Mouse (Mus musculus) kidney, postnatal 0 days (tissue): Measurements from ENCODE around the gene Kmt5a. TPM values are rescaled to one million over a fixed set of nuclear protein-coding genes. Genes with fewer than 3 reads are reported as not detected.

Source experiments
- ATAC-seq: fragments of 200-750 bp; cut with Nextera tagmentation; replicated peaks from 2 replicates; pipeline ENCODE4 v1.8.0; 2017; ENCODE audit warnings: low read depth, moderate number of reproducible peaks, moderate TSS enrichment, moderate library complexity; ENCODE audit not compliant: low FRiP score
- DNase-seq: peaks from one replicate; pipeline ENCODE4 v3.0.0-alpha.2; 2016; ENCODE audit warnings: low spot score
- H3K27ac ChIP-seq: fragments of 300-500 bp; sonication (generic); 2 replicates; pipeline ENCODE4 v1.5.1; 2014; ENCODE audit warnings: mild to moderate bottlenecking
- H3K27me3 ChIP-seq: fragments of 300-500 bp; sonication (generic); 2 replicates; pipeline ENCODE4 v1.6.1; 2014; ENCODE audit warnings: low read length, mixed read lengths; ENCODE audit not compliant: insufficient read depth
- H3K36me3 ChIP-seq: fragments of 300-500 bp; sonication (generic); 2 replicates; pipeline ENCODE4 v1.6.1; 2014; ENCODE audit warnings: low read length, mixed read lengths; ENCODE audit not compliant: insufficient read depth
- H3K4me1 ChIP-seq: fragments of 300-500 bp; sonication (generic); replicated peaks from 2 replicates; pipeline ENCODE4 v1.6.1; 2014; ENCODE audit warnings: antibody characterized with exemption, low read length, mixed read lengths; ENCODE audit not compliant: insufficient read depth
- H3K4me2 ChIP-seq: fragments of 300-500 bp; sonication (generic); 2 replicates; pipeline ENCODE4 v1.6.1; 2014; ENCODE audit warnings: mild to moderate bottlenecking, low read length, moderate library complexity, mixed read lengths
- H3K4me3 ChIP-seq: fragments of 300-500 bp; sonication (generic); replicated peaks from 2 replicates; pipeline ENCODE4 v1.5.1; 2014; ENCODE audit warnings: low read depth, low read length
- H3K9ac ChIP-seq: fragments of 300-500 bp; sonication (generic); 2 replicates; pipeline ENCODE4 v1.6.1; 2014; ENCODE audit warnings: low read depth, low read length
- H3K9me3 ChIP-seq: fragments of 300-500 bp; sonication (generic); replicated peaks from 2 replicates; pipeline ENCODE4 v1.6.1; 2016; ENCODE audit warnings: low read length, inconsistent platforms, mixed read lengths
- CTCF ChIP-seq: IDR thresholded peaks from 2 replicates; pipeline ENCODE4 v1.5.1; 2016; ENCODE audit warnings: antibody characterized with exemption, low read depth, mild to moderate bottlenecking, moderate library complexity
- WGBS: fragments of 180-500 bp; shearing (Covaris S2); extraction: QIAGEN DNeasy Blood & Tissue Kit; methylation state at CpG from one replicate; pipeline ENCODE4 v1.1.7; 2014; 5-methylcytosine and 5-hydroxymethylcytosine counted together
- polyA plus RNA-seq: library from polyadenylated mRNA; unstranded; fragments of >200 nt; fragmentation: Nextera tagmentation; extraction: Ambion mirVana; gene quantifications from 2 replicates; pipeline ENCODE4 v1.2.1, GENCODE M21; 2015

The Kmt5a gene
- polyA plus RNA-seq, 1 experiment from 2014 or later = 47.5 TPM

GRCm38 (mm10) chr5:124444661-124445561, 5.2 kb downstream of the Kmt5a start:
- H3K36me3 ChIP-seq = peaks cover 17% of the 10 kb centered on the region; the same call in 1 of the 2 replicates
- peak overlapping the region; percentile 88 for H3K27ac ChIP-seq
- ATAC-seq = peak; percentile 83
- peaks cover 10% of the 10 kb centered on the region for H3K4me1 ChIP-seq
- peak; percentile 74 for DNase-seq
- no peaks in the 10 kb centered on the region for H3K9me3 ChIP-seq
- 5% methylated on average over 50 of the region's 66 CpGs for WGBS
- TF ChIP-seq CTCF = no peak
- H3K4me2 ChIP-seq = peak overlapping the region; percentile 87
- peak overlapping the region; percentile 76 for H3K4me3 ChIP-seq
- no peaks in the 10 kb centered on the region for H3K27me3 ChIP-seq
- H3K9ac ChIP-seq = peak overlapping the region; percentile 87

- H3K9me3 ChIP-seq = no peaks in the 10 kb centered on the region
- peak overlapping the region; percentile 88 for H3K27ac ChIP-seq
- H3K4me2 ChIP-seq = peak overlapping the region; percentile 87
- H3K36me3 ChIP-seq = peaks cover 25% of the 10 kb centered on the region
- peak overlapping the region; percentile 76 for H3K4me3 ChIP-seq
- H3K4me1 ChIP-seq = peaks cover 8% of the 10 kb centered on the region
- peak; percentile 10 for DNase-seq
- ATAC-seq = peak; percentile 55
- no peaks in the 10 kb centered on the region for H3K27me3 ChIP-seq
- under 1% methylated on average over 21 of the region's 77 CpGs for WGBS
- peak overlapping the region; percentile 87 for H3K9ac ChIP-seq
- no peak for TF ChIP-seq CTCF
These were observed 6.0 kb downstream of the Kmt5a start for GRCm38 (mm10) chr5:124445621-124446293.

- no peaks in the 10 kb centered on the region for H3K9me3 ChIP-seq
- peak overlapping the region; percentile 76 for H3K4me3 ChIP-seq
- peak overlapping the region; percentile 87 for H3K4me2 ChIP-seq
- peak; percentile 87 for DNase-seq
- TF ChIP-seq CTCF = peak; percentile 39
- H3K36me3 ChIP-seq = peaks cover 31% of the 10 kb centered on the region
- WGBS = 2% methylated on average over 15 of the region's 15 CpGs
- peak; percentile 77 for ATAC-seq
- H3K9ac ChIP-seq = peak overlapping the region; percentile 87
- peaks cover 6% of the 10 kb centered on the region for H3K4me1 ChIP-seq
- H3K27me3 ChIP-seq = no peaks in the 10 kb centered on the region
- H3K27ac ChIP-seq = peak overlapping the region; percentile 88
These were observed 6.7 kb downstream of the Kmt5a start for GRCm38 (mm10) chr5:124446301-124446881.

GRCm38 (mm10) chr5:124449494-124449893, 9.8 kb downstream of the Kmt5a start:
- DNase-seq = no peak
- peaks cover 49% of the 10 kb centered on the region for H3K36me3 ChIP-seq

GRCm38 (mm10) chr5:124450051-124450450, 10.3 kb downstream of the Kmt5a start:
- H3K27ac ChIP-seq = no peak overlapping the region
- ATAC-seq (no peak), DNase-seq (no peak)
- H3K4me2 ChIP-seq = no peak overlapping the region
- 80% methylated on average over 7 of the region's 7 CpGs for WGBS
- no peak overlapping the region for H3K9ac ChIP-seq
- H3K4me1 ChIP-seq = no peaks in the 10 kb centered on the region; the same call in 1 of the 2 replicates
- no peaks in the 10 kb centered on the region for H3K27me3 ChIP-seq
- no peak for TF ChIP-seq CTCF
- H3K4me3 ChIP-seq = no peak overlapping the region
- H3K36me3 ChIP-seq = peaks cover 51% of the 10 kb centered on the region
- no peaks in the 10 kb centered on the region for H3K9me3 ChIP-seq

More at GRCm38 (mm10) chr5:124449494-124449893, 9.8 kb downstream of the Kmt5a start:
- no peak for ATAC-seq
- no peaks in the 10 kb centered on the region for H3K9me3 ChIP-seq
- no peak overlapping the region for H3K4me3 ChIP-seq
- H3K9ac ChIP-seq = no peak overlapping the region
- WGBS = 71% methylated on average over 6 of the region's 6 CpGs
- no peak for TF ChIP-seq CTCF
- no peak overlapping the region for H3K27ac ChIP-seq
- no peaks in the 10 kb centered on the region for H3K27me3 ChIP-seq
- H3K4me1 ChIP-seq = peaks cover 5% of the 10 kb centered on the region
- no peak overlapping the region for H3K4me2 ChIP-seq
